Comparison of ENCODE assay signal across 8 mouse cellular contexts in genomic region chr2:118606032-118606431, GRCm38 (mm10). TPM values are rescaled to one million over a fixed set of nuclear protein-coding genes. Genes with fewer than 3 reads are reported as not detected.
DNase-seq lines count a peak whose midpoint lies in the region.

No protein-coding gene starts in this region.

- intact Hi-C loops in heart, postnatal 25 days (cut with DNase I) = loop anchor here (1.0 to 2.0 kb wide), 2 partner anchors 119 to 341 kb away; no protein-coding TSS in a partner anchor

- peak; percentile 22 to 66 for DNase-seq in heart, adult 18-20 months
- DNase-seq in heart, postnatal 25 days (ENCODE audit: low spot score) = no peak
- peak; percentile 36 for DNase-seq in urinary bladder, postnatal 14 days (ENCODE audit: low spot score)
- DNase-seq in urinary bladder, adult 2 months (ENCODE audit: low spot score) = no peak
- DNase-seq in embryo, embryonic 10.5 days (ENCODE audit: low spot score) = peak; percentile 68
- DNase-seq in kidney, postnatal 4 days = peak; percentile 70 to 72
- peak; percentile 44 for DNase-seq in retina, postnatal 1 day
- DNase-seq in layer of hippocampus, adult 9-11 months = no peak

RNA-seq across cellular contexts. Expression of gene Bub1b, which starts 8.0 kb away (rescaled TPM):
- total RNA-seq in heart, adult 18-20 months (2021) = 1 to 10 TPM in 1 of 2 experiments, under 1 TPM in 1; 0.82 to 1.8 TPM
- total RNA-seq in heart, postnatal 25 days (2021) = 1 to 10 TPM; 1.9 to 2.2 TPM
- 2.4 and 2.8 TPM in 2 replicates for polyA plus RNA-seq in urinary bladder, adult 2 months (2012; rRNA removed)

RNA-seq across cellular contexts. Expression of gene Bmf, which starts 56.5 kb away (rescaled TPM):
- 1 to 10 TPM; 5.2 to 5.4 TPM for total RNA-seq in heart, adult 18-20 months (2021)
- 10 to 100 TPM in 1 of 2 experiments, 1 to 10 TPM in 1; 7.3 to 11.5 TPM for total RNA-seq in heart, postnatal 25 days (2021)
- polyA plus RNA-seq in urinary bladder, adult 2 months (2012; rRNA removed) = 11.7 and 14.1 TPM in 2 replicates

RNA-seq across cellular contexts. Expression of gene Pak6, which starts 57.1 kb away (rescaled TPM):
- total RNA-seq in heart, adult 18-20 months (2021) = 1 to 10 TPM; 9.0 to 9.3 TPM
- total RNA-seq in heart, postnatal 25 days (2021) = 1 to 10 TPM; 6.4 to 9.9 TPM
- 12.3 and 12.7 TPM in 2 replicates for polyA plus RNA-seq in urinary bladder, adult 2 months (2012; rRNA removed)

Comparison
In these comparisons a context has a peak if more than half of its experiments do, and no peak if none do; other contexts are left out.
1. DNase-seq: peak in heart, adult 18-20 months (2 of 2), urinary bladder, postnatal 14 days (single experiment), embryo, embryonic 10.5 days (single experiment), kidney, postnatal 4 days (2 of 2) and retina, postnatal 1 day (single experiment); none in heart, postnatal 25 days (single experiment), urinary bladder, adult 2 months (single experiment) and layer of hippocampus, adult 9-11 months (single experiment).